Mouse (Mus musculus) midbrain, embryonic 16.5 days (tissue): ENCODE results near the gene Washc1. TPM values are rescaled to one million over a fixed set of nuclear protein-coding genes. Genes with fewer than 3 reads are reported as not detected.
"Not testable (repeated sequence)": the region's sequence is repeated elsewhere in the genome, so short reads cannot be mapped to it uniquely, and the experiment has no call there.

ENCODE experiments used
- ATAC-seq: fragments of 200-750 bp; cut with Nextera tagmentation; 2 replicates; pipeline ENCODE4 v1.8.0; 2017; ENCODE audit warnings: moderate TSS enrichment
- H3K27ac ChIP-seq: fragments of 300-500 bp; sonication (generic); 2 replicates; pipeline ENCODE4 v1.5.1; 2014; ENCODE audit warnings: mild to moderate bottlenecking, low read length, mixed read lengths
- H3K27me3 ChIP-seq: fragments of 300-500 bp; sonication (generic); 2 replicates; pipeline ENCODE4 v1.6.1; 2014; ENCODE audit warnings: low read depth, low read length, mixed read lengths; ENCODE audit not compliant: control insufficient read depth, insufficient read depth
- H3K36me3 ChIP-seq: fragments of 300-500 bp; sonication (generic); 2 replicates; pipeline ENCODE4 v1.6.1; 2014; ENCODE audit warnings: mild to moderate bottlenecking, low read length, moderate library complexity, mixed read lengths; ENCODE audit not compliant: control insufficient read depth, insufficient read depth
- H3K4me1 ChIP-seq: fragments of 300-500 bp; sonication (generic); 2 replicates; pipeline ENCODE4 v1.6.1; 2014; ENCODE audit warnings: mild to moderate bottlenecking, low read length, mixed read lengths; ENCODE audit not compliant: control insufficient read depth, insufficient read depth
- H3K4me2 ChIP-seq: fragments of 300-500 bp; sonication (generic); 2 replicates; pipeline ENCODE4 v1.6.1; 2014; ENCODE audit warnings: mild to moderate bottlenecking, low read length, mixed read lengths
- H3K4me3 ChIP-seq: fragments of 300-500 bp; sonication (generic); 2 replicates; pipeline ENCODE4 v1.5.1; 2014; ENCODE audit warnings: low read depth, mild to moderate bottlenecking, low read length, moderate library complexity, mixed read lengths
- H3K9ac ChIP-seq: fragments of 300-500 bp; sonication (generic); 2 replicates; pipeline ENCODE4 v1.6.1; 2014; ENCODE audit warnings: low read depth, low read length, mixed read lengths
- H3K9me3 ChIP-seq: fragments of 300-500 bp; sonication (generic); replicated peaks from 2 replicates; pipeline ENCODE4 v1.6.1; 2014; ENCODE audit warnings: mild to moderate bottlenecking, low read length, mixed read lengths; ENCODE audit not compliant: control insufficient read depth, poor library complexity, severe bottlenecking
- WGBS: fragments of 180-500 bp; shearing (Covaris S2); extraction: QIAGEN DNeasy Blood & Tissue Kit; methylation state at CpG from one replicate; pipeline ENCODE4 v1.1.7; 2014; 5-methylcytosine and 5-hydroxymethylcytosine counted together
- polyA plus RNA-seq: library from polyadenylated mRNA; unstranded; fragments of >200 nt; fragmentation: Nextera tagmentation; extraction: Ambion mirVana; gene quantifications from 2 replicates; pipeline ENCODE4 v1.2.1, GENCODE M21; 2015

Washc1 gene
- polyA plus RNA-seq, 1 experiment from 2014 or later, result 50.2 TPM

DNA sequence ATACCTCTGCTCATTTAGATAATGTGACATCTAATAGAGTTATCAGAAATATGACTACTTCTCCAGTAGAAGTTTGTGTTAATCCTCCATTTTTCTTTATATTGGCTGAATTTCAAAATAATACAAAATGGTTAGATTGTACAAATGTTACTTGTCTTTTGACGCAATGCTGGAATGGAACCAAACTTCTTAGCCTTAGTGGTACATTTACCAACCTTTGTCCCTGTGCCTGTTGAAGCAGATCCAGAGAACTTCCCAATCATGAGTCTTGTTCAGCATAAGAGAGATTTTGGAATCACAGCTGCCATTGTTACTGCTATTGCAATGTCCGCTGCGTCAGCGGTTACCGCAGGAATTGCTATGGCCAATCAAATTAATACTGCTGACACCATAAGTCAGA is 55.8 kb downstream of the Washc1 start:
- not testable (repeated sequence) for H3K4me2 ChIP-seq, H3K4me3 ChIP-seq, ATAC-seq, H3K27ac ChIP-seq, H3K9ac ChIP-seq, H3K4me1 ChIP-seq, H3K27me3 ChIP-seq, H3K36me3 ChIP-seq, H3K9me3 ChIP-seq
- WGBS, result 97% methylated on average over 5 of the region's 5 CpGs

Other genes with a start within 250 kb of the Washc1 start
- gene Ralbp1, start 225.7 kb upstream of the Washc1 start, polyA plus RNA-seq, result 50.2 and 51.6 TPM in 2 replicates
- gene Twsg1, start 160.3 kb upstream of the Washc1 start, polyA plus RNA-seq, result 47.1 and 54.0 TPM in 2 replicates
- gene Ankrd12, start 34.5 kb upstream of the Washc1 start, polyA plus RNA-seq, result 192 and 198 TPM in 2 replicates
- gene Ndufv2, start 10.0 kb upstream of the Washc1 start, polyA plus RNA-seq, result 345 and 357 TPM in 2 replicates
- gene Ddx11, start 12.0 kb downstream of the Washc1 start, polyA plus RNA-seq, result 4.0 and 4.5 TPM in 2 replicates